Mouse (Mus musculus): ENCODE measurements around the gene Ampd1. TPM values are rescaled to one million over a fixed set of nuclear protein-coding genes. Genes with fewer than 3 reads are reported as not detected.

Gene Ampd1
- polyA plus RNA-seq, 1 experiment from 2014 or later = 8.9 TPM

DNA sequence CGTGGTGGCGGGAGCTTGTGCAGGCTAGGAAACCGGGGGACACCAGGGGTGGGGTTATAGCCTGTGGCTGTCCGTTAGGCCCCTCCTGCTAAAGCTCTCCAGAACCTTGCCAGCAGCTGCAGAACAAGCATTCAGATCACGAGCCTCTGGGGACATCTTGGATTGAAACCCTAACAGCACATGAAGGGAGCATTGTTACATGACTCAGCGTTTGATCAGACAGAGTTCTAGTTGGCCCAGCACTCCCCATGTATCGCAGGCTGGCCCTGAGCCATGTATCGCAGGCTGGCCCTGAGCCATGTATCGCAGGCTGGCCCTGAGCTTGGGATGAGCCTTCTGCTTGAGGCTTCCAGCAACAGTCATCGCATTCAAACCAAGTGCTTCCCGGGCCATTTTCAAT is 67.5 kb downstream of the Ampd1 start:
- Histone ChIP-seq H3K9me3 (replicated peaks; ENCODE audit: control insufficient read depth, low read length) (no peaks in the 10 kb centered on the region), H3K27ac (ENCODE audit: low read length) (no peak overlapping the region; the same call in 1 of the 2 replicates), H3K4me1 (ENCODE audit: control insufficient read depth, insufficient read depth, low read length) (peaks cover 5% of the 10 kb centered on the region; the same call in 1 of the 2 replicates), H3K27me3 (ENCODE audit: control insufficient read depth, insufficient read depth, low read length) (no peaks in the 10 kb centered on the region), H3K36me3 (ENCODE audit: control insufficient read depth, insufficient read depth, low read length) (no peaks in the 10 kb centered on the region), H3K4me2 (ENCODE audit: low read depth, low read length) (no peak overlapping the region), H3K9ac (ENCODE audit: low read length) (no peak overlapping the region), H3K4me3 (replicated peaks; ENCODE audit: low read length) (no peak overlapping the region)
- 84% methylated on average over 11 of the region's 11 CpGs for WGBS
- no peak for ATAC-seq (ENCODE audit: insufficient read depth, low FRiP score)

DNA sequence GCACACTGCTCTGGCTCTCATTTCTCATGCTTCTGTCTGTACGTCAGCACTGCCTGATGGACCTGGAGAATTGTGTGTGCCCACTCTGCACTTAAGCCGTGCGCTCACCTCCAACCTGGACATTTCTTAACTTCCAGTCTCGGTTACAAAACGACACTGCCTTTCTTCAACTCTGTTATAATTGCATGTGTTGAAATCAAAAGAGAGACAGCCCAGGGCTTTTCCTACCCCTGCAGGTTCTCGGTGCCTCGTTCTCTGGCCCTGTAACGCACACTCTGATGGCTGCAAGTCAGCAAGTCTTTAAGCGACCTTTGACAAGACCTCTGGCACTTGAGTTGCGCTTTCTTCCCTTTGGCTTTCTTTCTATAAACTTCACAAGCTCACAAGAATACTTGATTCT is 68.6 kb downstream of the Ampd1 start:
- WGBS = 85% methylated on average over 10 of the region's 10 CpGs
- no peaks in the 10 kb centered on the region for H3K9me3 ChIP-seq (replicated peaks; ENCODE audit: control insufficient read depth, low read length)
- no peak overlapping the region for H3K4me2 ChIP-seq (ENCODE audit: low read depth, low read length)
- H3K36me3 ChIP-seq (ENCODE audit: control insufficient read depth, insufficient read depth, low read length) = no peaks in the 10 kb centered on the region
- no peak overlapping the region for H3K9ac ChIP-seq (ENCODE audit: low read length)
- no peaks in the 10 kb centered on the region for H3K27me3 ChIP-seq (ENCODE audit: control insufficient read depth, insufficient read depth, low read length)
- no peak for ATAC-seq (ENCODE audit: insufficient read depth, low FRiP score)
- H3K4me3 ChIP-seq (replicated peaks; ENCODE audit: low read length) = no peak overlapping the region
- H3K4me1 ChIP-seq (ENCODE audit: control insufficient read depth, insufficient read depth, low read length) = peaks cover 5% of the 10 kb centered on the region; the same call in 1 of the 2 replicates
- no peak overlapping the region for H3K27ac ChIP-seq (ENCODE audit: low read length)

DNA sequence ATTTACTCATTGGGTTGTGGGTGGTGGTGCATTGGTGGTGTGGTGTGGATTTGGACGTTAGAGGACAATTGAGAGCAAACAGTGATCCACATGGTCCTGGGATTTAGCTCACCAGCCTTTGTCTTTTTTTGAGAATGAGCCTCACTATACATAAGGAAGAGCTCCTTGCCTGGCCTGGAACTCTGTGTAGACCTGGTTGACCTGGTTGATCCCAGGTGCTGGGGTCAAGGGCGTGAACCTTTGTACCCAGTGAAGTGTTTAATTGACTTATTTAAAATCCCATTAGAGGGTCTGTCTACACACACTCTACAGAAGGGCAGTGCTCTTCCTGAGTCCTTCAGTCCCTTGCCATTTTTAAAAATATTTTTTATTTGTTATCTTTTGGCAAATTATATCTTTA is 71.5 kb downstream of the Ampd1 start:
- Histone ChIP-seq H3K9ac (ENCODE audit: low read length) (no peak overlapping the region), H3K4me1 (ENCODE audit: control insufficient read depth, insufficient read depth, low read length) (no peaks in the 10 kb centered on the region), H3K36me3 (ENCODE audit: control insufficient read depth, insufficient read depth, low read length) (no peaks in the 10 kb centered on the region), H3K4me2 (ENCODE audit: low read depth, low read length) (no peak overlapping the region), H3K27me3 (ENCODE audit: control insufficient read depth, insufficient read depth, low read length) (no peaks in the 10 kb centered on the region), H3K27ac (ENCODE audit: low read length) (peak overlapping the region; percentile 84), H3K9me3 (replicated peaks; ENCODE audit: control insufficient read depth, low read length) (no peaks in the 10 kb centered on the region), H3K4me3 (replicated peaks; ENCODE audit: low read length) (no peak overlapping the region)
- WGBS = 83% methylated on average over 2 of the region's 2 CpGs
- no peak for ATAC-seq (ENCODE audit: insufficient read depth, low FRiP score)

DNA sequence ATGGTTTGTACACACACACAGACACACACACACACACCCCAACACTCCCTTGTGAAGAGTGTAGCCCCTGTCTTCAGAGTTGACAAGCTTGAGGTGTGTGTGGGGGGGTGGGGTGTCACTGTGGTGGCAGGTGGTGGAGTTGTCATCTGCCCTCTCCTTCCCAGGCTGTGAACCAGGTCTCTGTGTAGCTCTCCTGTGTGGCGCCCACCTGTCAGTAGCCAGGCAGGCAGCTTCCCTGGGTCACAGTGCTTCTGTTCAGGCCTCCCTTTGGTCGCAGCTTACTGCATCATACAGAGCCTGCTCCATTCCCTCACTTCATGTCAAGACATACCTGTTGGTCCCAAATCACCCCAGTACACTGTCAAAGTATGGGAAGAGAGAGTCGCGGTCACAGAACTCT is 72.0 kb downstream of the Ampd1 start:
- H3K36me3 ChIP-seq (ENCODE audit: control insufficient read depth, insufficient read depth, low read length) = no peaks in the 10 kb centered on the region
- H3K4me2 ChIP-seq (ENCODE audit: low read depth, low read length) = no peak overlapping the region
- H3K4me3 ChIP-seq (replicated peaks; ENCODE audit: low read length) = no peak overlapping the region
- no peaks in the 10 kb centered on the region for H3K27me3 ChIP-seq (ENCODE audit: control insufficient read depth, insufficient read depth, low read length)
- H3K9ac ChIP-seq (ENCODE audit: low read length) = no peak overlapping the region
- ATAC-seq (ENCODE audit: insufficient read depth, low FRiP score) = no peak
- H3K9me3 ChIP-seq (replicated peaks; ENCODE audit: control insufficient read depth, low read length) = no peaks in the 10 kb centered on the region
- H3K4me1 ChIP-seq (ENCODE audit: control insufficient read depth, insufficient read depth, low read length) = no peaks in the 10 kb centered on the region
- 72% methylated on average over 4 of the region's 4 CpGs for WGBS
- peak overlapping the region; percentile 84 for H3K27ac ChIP-seq (ENCODE audit: low read length)

DNA sequence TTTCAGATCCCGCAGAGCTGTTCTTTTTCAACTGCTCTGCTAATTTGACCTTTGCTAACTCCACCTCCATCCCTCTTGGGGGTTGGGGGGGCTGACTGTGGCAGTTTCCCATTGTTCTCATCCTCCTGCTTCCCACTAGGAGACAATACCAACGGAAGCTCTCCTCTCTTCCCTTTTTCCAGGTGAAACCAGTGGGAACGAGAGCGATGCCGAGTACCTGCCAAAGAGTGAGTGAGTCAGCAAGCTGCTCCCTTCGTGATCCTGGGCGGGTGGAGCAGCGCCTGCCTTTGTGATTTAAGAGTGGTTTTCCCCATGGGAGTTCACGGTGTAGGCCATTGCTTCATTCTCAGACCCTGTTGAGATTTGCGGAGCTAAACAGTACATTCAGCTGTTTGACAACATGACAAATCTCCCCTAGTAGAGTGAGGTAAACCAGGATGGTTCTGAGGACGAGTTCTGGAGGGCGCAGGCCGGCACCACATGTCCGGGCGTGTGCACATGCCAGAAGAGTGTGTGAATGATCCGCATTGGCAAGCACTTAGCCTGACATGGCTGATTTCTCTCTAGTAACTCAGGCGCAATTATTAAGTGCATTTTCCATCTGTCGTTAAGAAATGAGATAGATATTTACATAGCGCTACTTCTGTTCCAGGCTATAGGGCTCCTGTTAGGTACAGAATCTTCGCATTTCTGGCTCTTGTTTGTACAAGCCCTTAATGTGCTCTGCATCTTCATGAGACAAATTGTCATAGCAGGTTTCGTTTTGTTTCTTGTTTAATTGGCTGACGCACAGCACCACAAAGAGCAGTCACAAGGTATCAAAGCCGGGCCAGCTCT is 72.7 kb downstream of the Ampd1 start:
- no peak overlapping the region for H3K9ac ChIP-seq (ENCODE audit: low read length)
- peak overlapping the region; percentile 84 for H3K27ac ChIP-seq (ENCODE audit: low read length)
- no peaks in the 10 kb centered on the region for H3K9me3 ChIP-seq (replicated peaks; ENCODE audit: control insufficient read depth, low read length)
- H3K27me3 ChIP-seq (ENCODE audit: control insufficient read depth, insufficient read depth, low read length) = no peaks in the 10 kb centered on the region
- no peak overlapping the region for H3K4me3 ChIP-seq (replicated peaks; ENCODE audit: low read length)
- 64% methylated on average over 23 of the region's 23 CpGs for WGBS
- no peaks in the 10 kb centered on the region for H3K36me3 ChIP-seq (ENCODE audit: control insufficient read depth, insufficient read depth, low read length)
- H3K4me1 ChIP-seq (ENCODE audit: control insufficient read depth, insufficient read depth, low read length) = no peaks in the 10 kb centered on the region
- H3K4me2 ChIP-seq (ENCODE audit: low read depth, low read length) = no peak overlapping the region
- ATAC-seq (ENCODE audit: insufficient read depth, low FRiP score) = peak; percentile 81

DNA sequence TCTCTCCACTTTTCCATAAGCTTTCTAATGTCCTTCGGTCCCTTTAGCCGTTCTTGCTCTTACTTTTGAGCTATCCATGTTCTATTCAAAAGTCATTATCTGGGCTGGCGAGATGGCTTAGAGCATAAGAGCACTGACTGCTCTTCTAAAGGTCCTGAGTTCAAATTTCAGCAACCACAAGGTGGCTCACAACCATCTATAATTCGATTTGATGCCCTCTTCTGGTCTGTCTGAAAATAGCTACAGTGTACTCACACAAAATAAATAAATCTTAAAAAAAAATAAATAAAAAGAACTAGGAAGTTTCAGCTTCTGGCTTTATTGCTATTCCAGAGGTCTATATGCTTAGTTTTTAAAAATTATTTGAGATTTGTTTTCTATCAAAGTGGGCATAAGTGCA is 74.0 kb downstream of the Ampd1 start:
- no peak for ATAC-seq (ENCODE audit: insufficient read depth, low FRiP score)
- Histone ChIP-seq H3K9ac (ENCODE audit: low read length) (no peak overlapping the region), H3K4me2 (ENCODE audit: low read depth, low read length) (no peak overlapping the region), H3K27ac (ENCODE audit: low read length) (peak overlapping the region; percentile 84; the same call in 1 of the 2 replicates), H3K9me3 (replicated peaks; ENCODE audit: control insufficient read depth, low read length) (no peaks in the 10 kb centered on the region), H3K36me3 (ENCODE audit: control insufficient read depth, insufficient read depth, low read length) (no peaks in the 10 kb centered on the region), H3K27me3 (ENCODE audit: control insufficient read depth, insufficient read depth, low read length) (no peaks in the 10 kb centered on the region), H3K4me3 (replicated peaks; ENCODE audit: low read length) (no peak overlapping the region), H3K4me1 (ENCODE audit: control insufficient read depth, insufficient read depth, low read length) (no peaks in the 10 kb centered on the region)
- WGBS = 82% methylated on average over 4 of the region's 4 CpGs

DNA sequence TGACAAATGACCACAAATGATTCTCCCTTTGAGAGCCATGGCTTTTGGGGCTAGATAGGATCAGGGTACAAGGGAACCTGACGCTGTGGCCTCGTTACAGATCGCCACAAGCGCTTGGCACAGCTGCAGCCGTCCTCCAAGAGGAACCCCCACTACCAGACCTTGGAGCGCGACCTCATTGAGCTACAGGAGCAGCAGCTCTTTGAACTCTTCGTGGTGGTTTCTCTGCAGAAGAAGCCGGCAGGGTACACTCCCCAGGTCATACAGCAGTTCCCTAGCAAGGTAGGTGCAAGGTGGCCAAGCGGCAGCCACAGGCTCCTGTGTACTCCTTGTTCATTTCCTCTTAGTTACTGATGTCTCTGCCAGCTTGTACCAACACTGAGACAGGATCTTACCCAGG is 75.1 kb downstream of the Ampd1 start:
- no peak for ATAC-seq (ENCODE audit: insufficient read depth, low FRiP score)
- WGBS = 89% methylated on average over 10 of the region's 10 CpGs

More for the DNA sequence above, 75.1 kb downstream of the Ampd1 start:
- H3K9me3 ChIP-seq (replicated peaks; ENCODE audit: control insufficient read depth, low read length) = no peaks in the 10 kb centered on the region
- H3K9ac ChIP-seq (ENCODE audit: low read length) = no peak overlapping the region
- no peak overlapping the region for H3K27ac ChIP-seq (ENCODE audit: low read length)
- no peak overlapping the region for H3K4me2 ChIP-seq (ENCODE audit: low read depth, low read length)
- H3K4me3 ChIP-seq (replicated peaks; ENCODE audit: low read length) = no peak overlapping the region
- no peaks in the 10 kb centered on the region for H3K27me3 ChIP-seq (ENCODE audit: control insufficient read depth, insufficient read depth, low read length)
- H3K4me1 ChIP-seq (ENCODE audit: control insufficient read depth, insufficient read depth, low read length) = no peaks in the 10 kb centered on the region
- H3K36me3 ChIP-seq (ENCODE audit: control insufficient read depth, insufficient read depth, low read length) = peaks cover 4% of the 10 kb centered on the region; the same call in 1 of the 2 replicates

Other genes starting within 250 kb of the Ampd1 start
- gene Sycp1, start 137.9 kb upstream of the Ampd1 start, polyA plus RNA-seq (2015; fragmentation: Nextera tagmentation; extraction: Ambion mirVana) = not detected in 2 replicates
- gene Nr1h5, start 109.9 kb upstream of the Ampd1 start, polyA plus RNA-seq (2015; fragmentation: Nextera tagmentation; extraction: Ambion mirVana) = 0.10 TPM in 2 replicates
- gene Sike1, start 78.3 kb upstream of the Ampd1 start, polyA plus RNA-seq (2015; fragmentation: Nextera tagmentation; extraction: Ambion mirVana) = 43.3 and 56.9 TPM in 2 replicates
- gene Csde1, start 53.6 kb upstream of the Ampd1 start, polyA plus RNA-seq (2015; fragmentation: Nextera tagmentation; extraction: Ambion mirVana) = 312 and 315 TPM in 2 replicates
- gene Nras, start 15.7 kb upstream of the Ampd1 start, polyA plus RNA-seq (2015; fragmentation: Nextera tagmentation; extraction: Ambion mirVana) = 86.3 and 86.9 TPM in 2 replicates
- 9.9 and 11.0 TPM in 2 replicates for gene Dennd2c, start 28.6 kb downstream of the Ampd1 start, polyA plus RNA-seq (2015; fragmentation: Nextera tagmentation; extraction: Ambion mirVana)
- 177 and 186 TPM in 2 replicates for gene Bcas2, start 97.6 kb downstream of the Ampd1 start, polyA plus RNA-seq (2015; fragmentation: Nextera tagmentation; extraction: Ambion mirVana)
- 15.9 and 20.7 TPM in 2 replicates for gene Trim33, start 205.3 kb downstream of the Ampd1 start, polyA plus RNA-seq (2015; fragmentation: Nextera tagmentation; extraction: Ambion mirVana)

Data from stomach, embryonic 16.5 days (tissue).